Mouse (Mus musculus): Measurements from ENCODE around the gene Fv1. TPM values are rescaled to one million over a fixed set of nuclear protein-coding genes. Genes with fewer than 3 reads are reported as not detected.
"Not testable (repeated sequence)": the region's sequence is repeated elsewhere in the genome, so short reads cannot be mapped to it uniquely, and the experiment has no call there.

Fv1 gene
- 1.4 and 1.8 TPM in 2 replicates for polyA plus RNA-seq (2012; rRNA removed)

DNA sequence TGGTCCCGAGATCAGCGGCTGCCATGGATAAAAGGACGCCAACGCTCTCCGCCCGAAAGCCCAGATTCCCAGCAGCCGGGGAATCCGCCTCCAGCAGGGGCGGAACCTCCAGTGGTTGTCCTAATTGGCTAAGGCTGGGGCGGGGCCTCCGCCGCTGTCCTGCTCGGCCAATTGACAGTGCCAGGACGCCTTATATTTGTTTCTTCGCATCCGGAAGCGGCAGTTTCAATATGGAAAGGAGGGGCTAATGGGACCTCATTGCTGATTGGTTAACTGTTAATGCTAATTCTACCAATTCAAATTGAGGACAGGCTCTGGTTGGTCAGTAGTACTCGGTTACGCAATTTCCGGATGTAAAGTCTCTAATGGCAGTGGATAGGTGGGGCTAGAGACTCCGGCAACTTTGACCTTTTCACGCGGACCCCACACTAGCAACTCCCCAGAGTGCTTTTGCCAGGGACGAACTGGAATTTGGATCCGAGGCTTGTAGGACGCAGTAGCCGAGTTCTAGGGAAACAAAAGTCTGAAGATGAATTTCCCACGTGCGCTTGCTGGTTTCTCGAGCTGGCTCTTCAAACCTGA, at the start of gene Fv1, which contains the start of gene Miip:
Gene Fv1, plus strand, starts transcription at position 530 of the 582 bp plus-strand sequence.
Gene Miip, minus strand, starts transcription at position 367 of the 582 bp plus-strand sequence.
- Histone ChIP-seq H3K27me3 (ENCODE audit: control insufficient read depth, insufficient read depth, low read length) (no peaks in the 10 kb centered on the region), H3K4me3 (ENCODE audit: control insufficient read depth, low read depth, low read length) (peak within 1 kb of the TSS; percentile 98), H3K27ac (ENCODE audit: control insufficient read depth, insufficient read depth, low read depth, low read length) (peak within 1 kb of the TSS; percentile 93), H3K36me3 (ENCODE audit: control insufficient read depth, insufficient read depth, low read length) (peaks cover 2% of the 10 kb centered on the region; the same call in 1 of the 2 replicates), H3K4me1 (ENCODE audit: control insufficient read depth, insufficient read depth, low read length) (peaks cover 12% of the 10 kb centered on the region)
- TF ChIP-seq CTCF (IDR thresholded peaks at IDR 0.05; ENCODE audit: control insufficient read depth, insufficient read depth, insufficient replicate concordance, low read depth, low read length), result no peak
- TF ChIP-seq POLR2A (IDR thresholded peaks at IDR 0.05; ENCODE audit: control insufficient read depth, low read depth, low read length), result peak; percentile 75

DNA sequence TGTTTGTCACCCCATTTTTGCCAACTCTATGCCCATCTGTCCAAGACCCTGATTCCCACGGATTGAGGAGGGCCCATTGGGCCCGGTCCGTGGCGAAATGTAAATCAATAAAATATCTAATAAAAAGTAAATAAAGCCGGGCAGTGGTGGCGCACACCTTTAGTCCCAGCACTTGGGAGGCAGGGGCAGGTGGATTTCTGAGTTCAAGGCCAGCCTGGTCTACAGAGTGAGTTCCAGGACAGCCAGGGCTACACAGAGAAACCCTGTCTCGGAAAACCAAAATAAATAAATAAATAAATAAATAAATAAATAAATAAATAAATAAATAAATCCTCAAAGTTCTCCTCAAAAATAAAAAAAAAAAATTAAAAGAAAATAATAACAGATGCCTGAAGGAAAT, 49.1 kb upstream of the Fv1 start:
- H3K36me3 ChIP-seq (ENCODE audit: control insufficient read depth, insufficient read depth, low read length); H3K4me3 ChIP-seq (ENCODE audit: control insufficient read depth, low read depth, low read length); H3K27ac ChIP-seq (ENCODE audit: control insufficient read depth, insufficient read depth, low read depth, low read length); H3K4me1 ChIP-seq (ENCODE audit: control insufficient read depth, insufficient read depth, low read length); H3K27me3 ChIP-seq (ENCODE audit: control insufficient read depth, insufficient read depth, low read length): not testable (repeated sequence)

DNA sequence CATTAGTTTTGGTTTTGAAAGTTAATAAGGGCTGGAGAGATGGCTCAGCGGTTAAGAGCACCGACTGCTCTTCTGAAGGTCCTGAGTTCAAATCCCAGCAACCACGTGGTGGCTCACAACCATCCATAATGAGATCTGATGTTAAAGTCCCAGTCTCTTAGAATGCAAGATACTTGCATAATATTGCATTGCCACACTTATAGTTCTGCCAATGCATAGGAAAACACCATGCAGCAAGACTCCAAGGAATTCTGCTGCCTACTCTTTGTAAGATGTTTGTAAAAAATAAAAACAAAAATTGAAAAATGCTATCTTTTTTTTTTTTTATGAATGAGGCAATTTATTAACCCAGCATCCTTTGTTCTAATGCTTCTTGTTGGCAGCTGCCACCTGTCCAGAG, 47.4 kb upstream of the Fv1 start:
- H3K36me3 ChIP-seq (ENCODE audit: control insufficient read depth, insufficient read depth, low read length); H3K4me1 ChIP-seq (ENCODE audit: control insufficient read depth, insufficient read depth, low read length); H3K4me3 ChIP-seq (ENCODE audit: control insufficient read depth, low read depth, low read length); H3K27me3 ChIP-seq (ENCODE audit: control insufficient read depth, insufficient read depth, low read length); H3K27ac ChIP-seq (ENCODE audit: control insufficient read depth, insufficient read depth, low read depth, low read length): not testable (repeated sequence)

DNA sequence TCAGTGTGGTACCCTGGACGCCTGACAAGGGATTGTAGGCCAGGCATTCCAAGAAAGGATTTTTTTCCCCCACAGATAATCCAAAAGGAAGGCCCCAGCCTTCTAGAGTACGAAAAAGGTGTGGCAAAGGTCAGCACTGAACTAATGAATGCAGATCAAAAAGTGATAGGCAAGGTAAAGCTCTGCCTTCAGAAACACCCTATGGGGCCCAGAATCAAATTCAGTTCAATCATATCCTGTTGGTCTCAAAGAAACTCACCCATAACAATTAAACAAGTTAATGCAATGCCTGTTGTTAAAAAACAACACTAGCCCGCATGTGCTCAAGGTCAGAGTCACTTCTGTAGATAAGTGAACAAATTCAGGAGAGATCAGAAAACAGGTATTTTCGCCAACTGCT, 44.4 kb upstream of the Fv1 start:
- TF ChIP-seq POLR2A (IDR thresholded peaks at IDR 0.05; ENCODE audit: control insufficient read depth, low read depth, low read length) (no peak), CTCF (IDR thresholded peaks at IDR 0.05; ENCODE audit: control insufficient read depth, insufficient read depth, insufficient replicate concordance, low read depth, low read length) (no peak)
- H3K4me3 ChIP-seq (ENCODE audit: control insufficient read depth, low read depth, low read length), result no peak overlapping the region
- no peaks in the 10 kb centered on the region for H3K27me3 ChIP-seq (ENCODE audit: control insufficient read depth, insufficient read depth, low read length)
- no peaks in the 10 kb centered on the region for H3K36me3 ChIP-seq (ENCODE audit: control insufficient read depth, insufficient read depth, low read length)
- no peak overlapping the region for H3K27ac ChIP-seq (ENCODE audit: control insufficient read depth, insufficient read depth, low read depth, low read length)
- H3K4me1 ChIP-seq (ENCODE audit: control insufficient read depth, insufficient read depth, low read length), result no peaks in the 10 kb centered on the region

DNA sequence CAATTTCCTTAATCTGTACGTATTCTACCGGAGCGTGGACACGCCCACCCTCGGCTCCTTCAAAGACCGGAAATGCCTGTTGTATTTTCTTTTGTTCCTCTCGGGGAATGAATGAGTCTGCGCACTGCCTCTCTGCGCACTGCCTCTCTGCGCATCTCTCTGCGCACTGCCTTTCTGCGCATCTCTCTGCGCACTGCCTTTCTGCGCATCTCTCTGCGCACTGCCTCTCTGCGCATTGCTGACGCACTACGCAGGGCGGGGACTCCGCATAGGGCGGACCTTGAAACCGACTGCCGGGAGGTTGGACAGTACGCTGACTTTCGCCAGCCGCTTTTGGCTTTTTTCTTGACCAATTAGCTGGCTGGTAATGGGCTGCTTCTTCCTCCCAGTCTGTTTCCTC, 29.5 kb upstream of the Fv1 start:
- not testable (repeated sequence) for H3K27ac ChIP-seq (ENCODE audit: control insufficient read depth, insufficient read depth, low read depth, low read length); H3K4me3 ChIP-seq (ENCODE audit: control insufficient read depth, low read depth, low read length); H3K27me3 ChIP-seq (ENCODE audit: control insufficient read depth, insufficient read depth, low read length); H3K4me1 ChIP-seq (ENCODE audit: control insufficient read depth, insufficient read depth, low read length); H3K36me3 ChIP-seq (ENCODE audit: control insufficient read depth, insufficient read depth, low read length)

DNA sequence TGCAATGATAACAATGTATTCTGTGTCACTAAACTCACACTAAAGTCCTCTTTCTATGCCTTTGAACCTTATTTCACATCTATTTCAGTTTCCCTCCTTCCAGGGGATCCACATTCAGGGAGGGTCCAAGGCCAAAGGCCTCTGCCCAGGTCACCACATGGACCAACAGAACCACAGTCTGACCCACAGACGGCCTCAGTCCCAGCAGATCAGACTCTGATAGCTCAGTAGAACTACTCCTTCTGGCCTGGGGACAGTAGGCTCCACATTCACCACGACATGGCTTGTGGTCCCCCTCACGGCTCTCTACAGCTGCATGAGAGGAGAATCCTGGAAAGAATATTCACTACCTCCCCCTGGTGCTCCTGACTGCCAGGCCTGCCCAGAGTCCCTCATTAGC, 25.9 kb upstream of the Fv1 start:
- Histone ChIP-seq H3K27me3 (ENCODE audit: control insufficient read depth, insufficient read depth, low read length) (no peaks in the 10 kb centered on the region), H3K4me3 (ENCODE audit: control insufficient read depth, low read depth, low read length) (no peak overlapping the region), H3K36me3 (ENCODE audit: control insufficient read depth, insufficient read depth, low read length) (no peaks in the 10 kb centered on the region), H3K27ac (ENCODE audit: control insufficient read depth, insufficient read depth, low read depth, low read length) (no peak overlapping the region), H3K4me1 (ENCODE audit: control insufficient read depth, insufficient read depth, low read length) (no peaks in the 10 kb centered on the region)
- TF ChIP-seq POLR2A (IDR thresholded peaks at IDR 0.05; ENCODE audit: control insufficient read depth, low read depth, low read length) (no peak), CTCF (IDR thresholded peaks at IDR 0.05; ENCODE audit: control insufficient read depth, insufficient read depth, insufficient replicate concordance, low read depth, low read length) (no peak)

DNA sequence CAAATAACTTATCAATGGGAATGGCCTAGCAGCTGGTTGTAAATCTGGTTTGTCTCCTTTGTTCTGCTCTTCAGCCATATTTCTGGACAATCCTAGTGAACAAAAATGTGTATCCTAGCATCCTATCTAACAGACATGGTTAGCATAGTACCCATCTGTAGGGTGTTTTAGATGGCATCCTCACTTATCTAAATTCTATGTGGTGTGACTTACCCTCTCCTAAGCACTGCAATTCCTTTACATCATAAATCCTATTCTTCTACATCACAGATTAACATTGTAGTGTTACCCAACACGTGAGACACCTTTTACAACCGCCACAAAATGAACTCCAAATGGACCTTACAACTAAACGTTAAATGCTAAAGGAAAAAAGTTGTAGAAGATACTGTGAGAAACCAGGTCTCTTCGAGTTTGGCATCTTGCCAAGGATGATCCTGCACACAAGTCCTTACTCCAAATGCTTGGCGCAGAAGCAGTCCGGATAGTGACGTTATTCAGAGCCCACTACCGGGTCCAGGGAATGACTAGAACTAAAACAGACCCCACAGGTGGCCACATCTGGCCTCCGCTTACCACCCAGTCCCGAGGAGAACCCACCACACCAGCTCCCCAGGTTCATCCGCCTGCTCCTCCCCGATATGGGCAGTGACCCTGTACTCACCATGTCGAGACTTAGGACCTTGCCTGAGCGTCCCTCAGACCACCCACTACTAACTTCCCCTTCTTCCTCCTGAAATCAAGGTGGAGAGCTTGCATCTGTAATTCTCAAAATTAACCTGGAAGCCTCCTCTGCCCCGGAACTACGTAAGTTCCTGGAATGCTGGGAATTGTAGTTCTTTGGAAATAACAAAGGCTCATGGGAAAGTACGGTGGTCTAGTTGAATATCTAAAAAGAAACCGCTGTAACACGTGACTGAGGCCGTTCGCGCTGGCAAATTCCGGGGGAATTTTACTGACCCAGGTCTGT, 20.9 kb upstream of the Fv1 start, which contains the start of gene Zfp933:
Gene Zfp933, minus strand, starts transcription at position 753 of the 970 bp plus-strand sequence.
- TF ChIP-seq POLR2A (IDR thresholded peaks at IDR 0.05; ENCODE audit: control insufficient read depth, low read depth, low read length) (no peak), CTCF (IDR thresholded peaks at IDR 0.05; ENCODE audit: control insufficient read depth, insufficient read depth, insufficient replicate concordance, low read depth, low read length) (no peak)
- Histone ChIP-seq H3K27me3 (ENCODE audit: control insufficient read depth, insufficient read depth, low read length) (no peaks in the 10 kb centered on the region), H3K4me3 (ENCODE audit: control insufficient read depth, low read depth, low read length) (peak within 1 kb of the TSS; percentile 100), H3K4me1 (ENCODE audit: control insufficient read depth, insufficient read depth, low read length) (peaks cover 2% of the 10 kb centered on the region; the same call in 1 of the 2 replicates), H3K36me3 (ENCODE audit: control insufficient read depth, insufficient read depth, low read length) (no peaks in the 10 kb centered on the region), H3K27ac (ENCODE audit: control insufficient read depth, insufficient read depth, low read depth, low read length) (peak within 1 kb of the TSS; percentile 95)

Data from testis, adult 2 months (tissue).